Mouse (Mus musculus): ENCODE data around the gene Tmem131. TPM values are rescaled to one million over a fixed set of nuclear protein-coding genes. Genes with fewer than 3 reads are reported as not detected.
A peak's percentile ranks its signal among the peaks of the same experiment; 100 is the strongest.

The Tmem131 gene
- total RNA-seq, 2 experiments from 2014 or later = 53.4 to 55.8 TPM

- intact Hi-C loops (cut with DNase I) = no loop called here
- DNase-seq (ENCODE audit: low spot score in 2 of 2) = no peak
These were observed 182.4 kb downstream of the Tmem131 start for GRCm38 (mm10) chr1:36761061-36761460.

DNA sequence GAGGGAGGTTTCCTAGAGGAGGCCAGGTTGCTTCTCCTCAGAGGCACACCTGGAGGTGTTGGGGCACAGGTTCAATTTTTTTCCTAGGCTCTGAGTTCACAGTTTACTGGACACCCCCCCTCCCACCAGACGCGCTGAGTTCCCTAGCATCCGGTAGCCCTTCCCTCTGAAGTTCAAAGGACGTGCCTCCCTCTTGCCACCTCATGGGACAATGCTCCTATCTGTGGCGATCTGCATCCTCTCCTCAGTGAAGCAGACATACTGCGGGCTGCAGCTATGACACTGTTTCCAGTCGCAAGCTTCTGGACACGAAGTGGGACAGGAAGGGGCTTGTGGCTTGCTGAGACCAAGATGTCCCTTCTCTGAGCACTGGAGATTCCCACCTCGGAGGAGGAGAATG is 183.1 kb downstream of the Tmem131 start:
- no peak for DNase-seq (ENCODE audit: low spot score in 2 of 2)
- intact Hi-C loops (cut with DNase I) = no loop called here

DNA sequence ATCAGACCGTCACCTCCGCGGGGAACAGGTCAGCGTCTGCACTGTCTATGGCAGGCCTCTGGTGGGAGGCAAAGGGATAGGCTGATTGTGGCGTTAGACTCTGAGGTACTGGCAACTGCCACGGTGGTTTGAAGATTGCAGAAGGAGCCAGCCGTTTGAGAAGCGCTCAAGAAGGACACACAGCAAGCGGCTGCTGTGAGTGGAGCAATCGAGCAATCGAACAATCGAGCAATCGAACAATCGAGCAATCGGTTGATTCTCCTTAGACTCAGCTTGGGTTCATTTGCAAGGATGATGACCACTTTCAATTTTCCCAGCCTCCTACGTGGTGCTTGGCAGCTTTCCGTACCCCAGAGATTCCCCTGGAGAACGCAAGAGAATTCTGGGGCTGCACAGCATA is 184.4 kb downstream of the Tmem131 start:
- intact Hi-C loops (cut with DNase I) = no loop called here

DNA sequence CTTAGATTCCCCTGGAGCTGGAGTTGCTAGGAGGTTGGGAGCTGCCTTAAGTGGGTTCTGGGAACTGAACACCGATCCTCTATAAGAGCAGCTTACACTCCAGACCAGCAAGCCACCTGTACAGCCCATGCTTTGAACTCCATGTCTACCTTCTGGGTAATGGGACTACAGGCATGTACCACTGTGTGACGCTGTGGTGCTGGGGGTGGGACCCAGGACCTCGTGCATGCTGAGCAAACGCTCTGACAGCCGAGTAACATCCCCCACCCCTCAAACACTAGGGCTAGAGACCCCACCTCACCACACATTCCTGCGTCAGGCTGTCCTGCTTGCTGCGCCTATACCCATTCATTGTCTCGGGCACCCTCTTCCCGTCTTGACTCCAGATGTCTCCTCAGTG is 184.9 kb downstream of the Tmem131 start:
- no peak for DNase-seq (ENCODE audit: low spot score in 2 of 2)
- intact Hi-C loops (cut with DNase I) = no loop called here

More for the DNA sequence above, 184.4 kb downstream of the Tmem131 start:
- DNase-seq (ENCODE audit: low spot score in 2 of 2) = no peak

- DNase-seq (ENCODE audit: low spot score in 2 of 2) = no peak
- intact Hi-C loops (cut with DNase I) = no loop called here
These were observed 189.4 kb downstream of the Tmem131 start for GRCm38 (mm10) chr1:36753932-36754675.

GRCm38 (mm10) chr1:36746452-36746851 is 197.0 kb downstream of the Tmem131 start:
- intact Hi-C loops (cut with DNase I) = no loop called here
- DNase-seq (ENCODE audit: low spot score in 2 of 2) = no peak

GRCm38 (mm10) chr1:36745661-36746060 is 197.8 kb downstream of the Tmem131 start:
- DNase-seq (ENCODE audit: low spot score in 2 of 2) = no peak
- intact Hi-C loops (cut with DNase I) = no loop called here

- DNase-seq (ENCODE audit: low spot score in 2 of 2) = peak; percentile 80 to 86
- intact Hi-C loops (cut with DNase I) = no loop called here
These were observed 199.1 kb downstream of the Tmem131 start for GRCm38 (mm10) chr1:36744268-36744944.

- intact Hi-C loops (cut with DNase I) = no loop called here
- no peak for DNase-seq (ENCODE audit: low spot score in 2 of 2)
These were observed 200.4 kb downstream of the Tmem131 start for GRCm38 (mm10) chr1:36743046-36743445.

Other genes starting within 250 kb of the Tmem131 start
- 1 to 10 TPM; 1.2 to 2.3 TPM for gene 4933424G06Rik, start 233.5 kb downstream of the Tmem131 start, total RNA-seq (2021)
- gene Actr1b, start 229.2 kb downstream of the Tmem131 start, total RNA-seq (2021) = 100 to 1,000 TPM; 332 to 370 TPM
- gene Zap70, start 181.9 kb downstream of the Tmem131 start, total RNA-seq (2021) = 1 to 10 TPM; 1.4 to 1.9 TPM
- 1 to 10 TPM; 1.7 to 2.1 TPM for gene Vwa3b, start 82.9 kb upstream of the Tmem131 start, total RNA-seq (2021)